Mouse (Mus musculus): ENCODE measurements around the gene Ccdc13.

GRCm38 (mm10) chr9:121772412-121772811, 66.8 kb downstream of the Ccdc13 start:
- TF ChIP-seq CTCF (IDR thresholded peaks at IDR 0.05; ENCODE audit: low read depth) = no peak
- no peak for TF ChIP-seq EP300 (IDR thresholded peaks at IDR 0.05; ENCODE audit: low read depth)
